Mouse (Mus musculus): Measurements from ENCODE around the gene Gm21860. TPM values are rescaled to one million over a fixed set of nuclear protein-coding genes. Genes with fewer than 3 reads are reported as not detected.
"Not testable (repeated sequence)": the region's sequence is repeated elsewhere in the genome, so short reads cannot be mapped to it uniquely, and the experiment has no call there.

Gene Gm21860
- polyA plus RNA-seq, 1 experiment from 2014 or later = not detected

DNA sequence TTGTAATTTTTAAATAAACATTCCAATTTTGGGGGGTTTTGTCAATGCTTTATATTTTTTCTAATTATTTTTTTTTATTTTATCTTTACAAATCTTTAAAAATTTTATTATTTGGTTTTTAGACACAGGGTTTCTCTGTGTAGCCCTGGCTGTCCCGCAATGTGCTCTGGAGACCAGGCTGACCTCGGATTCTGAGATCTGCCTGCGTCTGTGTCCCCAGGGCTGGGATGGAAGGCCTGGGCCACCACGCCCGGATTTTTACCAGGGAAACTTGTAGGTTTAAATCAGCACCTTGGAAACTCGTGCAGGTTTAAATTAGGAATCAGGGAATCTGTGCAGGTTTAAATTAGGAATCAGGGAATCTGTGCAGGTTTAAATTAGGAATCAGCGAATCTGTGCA lies 37.1 kb downstream of the Gm21860 start:
- 67% methylated on average over 7 of the region's 7 CpGs for WGBS
- not testable (repeated sequence) for H3K27me3 ChIP-seq; H3K9ac ChIP-seq; H3K9me3 ChIP-seq (replicated peaks); H3K4me1 ChIP-seq; ATAC-seq (ENCODE audit: low FRiP score); H3K27ac ChIP-seq; H3K36me3 ChIP-seq; H3K4me3 ChIP-seq; H3K4me2 ChIP-seq (replicated peaks)

Other genes starting within 250 kb of the Gm21860 start
- gene Gm47283, start 29.9 kb upstream of the Gm21860 start, polyA plus RNA-seq (2016; fragmentation: Nextera tagmentation; extraction: Ambion mirVana) = not detected in 2 replicates
- not detected in 2 replicates for gene Gm21748, start 84.4 kb upstream of the Gm21860 start, polyA plus RNA-seq (2016; fragmentation: Nextera tagmentation; extraction: Ambion mirVana)